Mouse (Mus musculus) retina, postnatal 7 days (tissue): Measurements from ENCODE around the gene Pnmal1.

Experiments
- DNase-seq: peaks from one replicate; pipeline ENCODE4 v3.0.0-alpha.2; 2012; ENCODE audit warnings: low read depth, low spot score

Pnmal1 gene

DNA sequence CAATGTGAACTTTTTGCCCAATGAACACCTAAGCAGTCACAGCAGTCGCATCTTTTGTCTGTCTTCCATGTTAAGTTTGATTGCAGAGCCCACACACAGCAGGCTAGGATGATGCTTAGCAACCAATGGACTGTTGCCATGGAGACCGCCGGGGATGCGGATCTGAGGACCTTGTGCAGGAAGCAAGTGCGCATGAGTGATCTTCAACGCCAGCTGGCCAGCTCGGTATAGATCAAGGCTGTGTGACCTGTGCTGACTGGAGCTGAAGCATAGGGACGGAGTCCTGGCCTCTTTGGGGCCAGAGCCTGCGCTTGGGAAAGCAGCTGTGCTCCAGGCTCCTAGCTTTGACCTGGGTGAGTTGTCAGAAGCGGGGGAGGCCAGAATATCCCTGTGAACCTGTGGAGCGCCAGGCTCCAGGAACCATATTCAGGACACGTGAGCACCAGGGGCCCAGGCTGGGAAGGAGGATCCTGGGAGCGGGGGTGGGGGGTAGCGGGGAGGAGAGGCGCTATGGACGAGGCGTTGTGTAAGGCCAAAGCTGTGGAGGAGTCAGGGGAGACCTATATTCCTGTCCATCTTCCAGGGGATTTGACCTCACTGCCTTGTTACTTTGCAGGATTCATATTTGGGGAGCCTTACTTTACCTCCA, at the start of gene Pnmal1:
Pnmal1 (plus strand) TSS at position 141 of the 649 bp plus-strand sequence.
- DNase-seq: peak; percentile 72

DNA sequence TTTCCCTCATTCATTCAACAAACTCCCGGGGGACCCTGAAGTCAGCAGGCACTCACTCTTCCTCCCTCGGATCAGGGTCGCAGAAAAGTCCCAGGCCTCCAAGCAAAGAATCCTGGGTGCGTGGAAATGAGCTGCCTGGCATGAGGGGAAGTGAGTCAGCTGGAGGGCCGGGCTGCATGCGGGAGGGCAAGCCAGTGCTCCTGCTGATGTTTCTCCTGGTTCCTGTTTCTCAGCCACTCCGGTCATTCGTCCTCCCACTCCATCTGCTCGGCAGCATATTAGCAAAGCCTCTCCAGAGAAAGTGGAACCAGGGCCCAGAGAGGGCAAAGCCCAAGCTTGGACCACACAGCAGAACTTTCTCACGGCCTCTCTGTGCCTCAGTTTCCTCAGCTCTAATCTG, 49.6 kb upstream of the Pnmal1 start:
- DNase-seq: no peak

DNA sequence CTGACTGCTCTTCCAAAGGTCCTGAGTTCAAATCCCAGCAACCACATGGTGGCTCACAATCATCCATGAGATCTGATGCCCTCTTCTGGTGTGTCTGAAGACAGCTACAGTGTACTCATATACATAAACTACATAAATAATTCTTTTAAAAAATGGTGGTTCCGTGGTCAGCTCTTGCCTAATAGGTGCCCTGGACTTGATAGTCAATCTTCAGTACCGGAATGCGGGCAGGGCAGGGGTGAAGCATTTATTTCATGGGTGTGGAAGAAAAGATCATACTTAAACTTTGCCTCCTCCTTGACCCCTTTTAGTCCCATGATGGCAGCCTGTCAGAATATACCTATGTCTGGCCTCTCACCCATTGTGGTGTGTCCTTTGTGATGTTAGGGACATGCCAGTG, 47.6 kb upstream of the Pnmal1 start:
- no peak for DNase-seq

DNA sequence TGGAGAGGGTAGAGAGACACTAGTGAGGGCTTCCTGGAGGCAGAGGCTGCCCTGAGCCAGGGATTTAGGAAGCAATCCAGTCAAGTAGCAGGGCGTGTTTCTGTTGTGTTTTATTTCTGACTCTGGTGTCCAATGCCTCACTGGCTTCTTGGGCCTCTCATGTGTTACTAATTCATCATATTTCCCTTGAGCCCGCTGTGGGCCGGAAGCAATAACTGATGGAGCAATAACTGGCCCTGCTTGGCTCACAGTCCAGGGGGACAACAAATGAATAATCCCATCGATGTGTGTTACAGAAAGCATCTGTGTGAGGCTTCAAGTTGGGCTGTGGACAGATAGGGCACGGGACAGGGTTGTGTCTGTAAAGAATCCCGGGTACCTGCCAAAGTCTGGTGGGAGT, 47.1 kb upstream of the Pnmal1 start:
- no peak for DNase-seq

DNA sequence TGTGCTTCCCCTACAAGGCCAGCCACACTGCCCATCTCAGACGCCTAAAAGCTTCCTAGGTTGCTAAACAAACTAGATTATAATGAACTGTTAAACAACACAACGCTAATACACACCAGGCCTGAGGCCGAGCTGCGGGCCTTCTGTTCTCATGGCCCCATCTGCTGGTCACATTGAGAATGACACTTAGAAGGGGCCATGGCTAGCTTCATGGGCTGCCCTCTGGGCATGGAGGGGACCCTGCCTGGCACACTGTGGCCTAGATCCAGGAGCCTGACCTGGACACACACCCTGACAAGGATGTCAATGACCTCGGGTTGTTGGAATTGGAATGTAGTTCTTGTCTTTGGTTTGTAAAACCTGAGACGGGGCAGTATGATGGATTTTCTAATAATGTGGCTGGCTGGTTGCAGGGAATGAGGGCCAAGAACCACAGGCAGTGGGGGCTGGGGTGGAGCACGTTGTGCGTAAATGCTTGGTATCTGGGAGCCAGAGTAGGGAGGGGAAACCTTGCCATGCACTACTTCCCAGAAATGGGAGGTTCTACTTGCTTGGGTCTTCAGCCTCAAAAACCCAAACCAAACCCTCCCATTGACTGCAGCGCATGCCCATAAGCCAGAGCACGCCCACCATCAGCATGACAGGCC, 45.5 kb upstream of the Pnmal1 start:
- DNase-seq: peak; percentile 70

DNA sequence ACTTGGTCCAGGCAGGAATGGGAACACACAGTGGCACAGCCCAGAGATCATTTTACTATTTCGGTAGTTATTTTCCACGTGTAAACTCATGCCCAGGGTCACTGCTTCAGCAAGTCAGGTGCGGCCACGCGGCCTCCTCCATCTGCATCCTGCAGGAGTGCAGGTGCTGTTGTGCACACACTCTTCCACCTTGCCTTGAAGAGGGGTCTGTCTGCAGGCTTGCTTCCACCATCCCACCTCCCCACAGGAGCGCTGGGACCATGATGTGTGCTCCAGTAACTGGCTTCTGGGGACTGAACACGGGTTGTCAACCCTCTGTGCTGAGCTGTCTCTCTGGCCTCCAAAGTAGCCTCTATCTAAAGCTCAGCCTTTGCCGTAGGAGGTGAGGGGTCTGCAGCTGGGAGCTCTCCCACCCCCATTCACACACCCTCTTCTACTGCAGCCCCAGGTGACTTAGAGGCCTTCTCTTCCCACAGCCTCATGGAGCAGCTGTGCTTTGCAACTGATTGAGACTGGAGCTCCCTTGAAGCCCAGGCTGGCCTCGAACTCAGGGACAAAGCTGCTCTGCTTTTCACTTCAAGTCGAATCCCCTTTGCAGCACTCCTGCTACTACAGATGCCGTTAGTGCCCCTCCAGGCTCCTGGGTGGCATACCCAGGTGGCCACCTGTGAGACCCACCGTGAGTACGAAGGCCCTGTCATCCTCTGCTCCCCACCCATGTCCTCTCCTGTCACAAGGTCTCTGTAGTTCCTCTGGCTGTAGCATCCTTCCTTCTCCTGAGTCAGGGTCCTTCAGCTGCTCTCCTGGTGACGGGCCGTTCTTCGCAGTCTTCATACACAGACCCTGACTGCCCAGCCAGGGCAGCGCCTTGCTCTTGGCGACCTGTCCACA, 44.8 kb upstream of the Pnmal1 start:
- DNase-seq: no peak

- no peak for DNase-seq
These were observed 43.8 kb upstream of the Pnmal1 start for GRCm38 (mm10) chr7:16915461-16916340.

- DNase-seq: no peak
These were observed 42.9 kb upstream of the Pnmal1 start for GRCm38 (mm10) chr7:16916342-16917265.

DNA sequence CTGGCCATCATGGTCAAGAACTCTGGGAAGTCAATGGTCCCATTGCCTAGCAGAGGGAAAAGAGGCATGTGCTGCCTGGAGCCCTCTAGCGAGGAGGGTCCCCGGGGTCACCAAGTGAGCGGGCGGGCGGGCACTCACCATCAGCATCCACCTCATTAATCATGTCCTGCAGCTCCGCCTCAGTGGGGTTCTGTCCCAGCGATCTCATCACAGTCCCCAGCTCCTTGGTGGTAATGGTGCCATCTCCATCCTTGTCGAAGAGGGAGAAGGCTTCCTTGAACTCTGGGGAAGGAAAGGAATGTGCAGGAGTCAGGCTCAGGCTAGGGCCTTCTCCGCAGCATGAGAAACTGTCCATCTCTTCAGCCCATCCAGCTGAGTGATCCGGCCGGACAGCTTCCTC, 42.0 kb upstream of the Pnmal1 start:
- DNase-seq: no peak

DNA sequence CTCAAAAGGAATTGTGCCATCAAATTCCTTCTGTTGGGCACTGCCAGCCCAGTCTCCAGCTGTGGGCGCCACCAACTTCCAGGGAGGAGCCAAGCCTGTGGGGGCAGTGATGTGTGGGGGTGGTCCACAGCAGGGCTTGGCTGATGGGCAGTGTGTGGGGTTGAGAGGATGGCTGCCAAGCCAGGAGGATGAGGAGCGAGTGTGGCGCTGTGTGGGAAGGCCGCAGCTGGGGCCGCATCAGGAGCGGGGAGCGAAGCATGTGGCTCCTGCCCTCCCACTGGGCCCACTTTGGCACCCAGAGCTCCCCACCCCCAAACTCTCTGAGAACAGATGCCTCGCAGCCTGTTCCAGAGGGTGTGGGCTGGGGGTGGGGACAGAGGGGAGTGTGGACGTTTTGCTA, 41.5 kb upstream of the Pnmal1 start:
- no peak for DNase-seq

DNA sequence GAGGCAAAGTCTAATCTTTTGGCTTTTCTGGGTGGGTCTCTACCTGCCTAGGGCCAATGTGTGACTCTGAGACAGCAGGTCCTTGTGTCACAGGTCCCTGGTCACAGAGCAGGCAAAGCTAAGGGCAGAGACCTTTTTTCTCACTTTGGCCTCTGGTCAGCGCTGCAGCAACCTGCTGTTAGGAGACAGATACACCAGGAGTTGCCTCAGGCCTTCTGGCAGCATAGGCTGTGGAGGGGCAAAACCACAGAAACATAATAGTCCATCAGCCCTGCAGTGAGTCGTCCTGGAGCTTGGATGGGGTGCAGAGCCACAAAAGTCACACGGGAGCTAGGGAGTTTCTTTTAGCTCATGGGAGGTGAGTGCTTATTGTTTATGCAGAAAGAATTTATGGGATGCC, 40.8 kb upstream of the Pnmal1 start:
- DNase-seq: no peak

- DNase-seq: no peak
These were observed 39.9 kb upstream of the Pnmal1 start for GRCm38 (mm10) chr7:16919395-16920149.

DNA sequence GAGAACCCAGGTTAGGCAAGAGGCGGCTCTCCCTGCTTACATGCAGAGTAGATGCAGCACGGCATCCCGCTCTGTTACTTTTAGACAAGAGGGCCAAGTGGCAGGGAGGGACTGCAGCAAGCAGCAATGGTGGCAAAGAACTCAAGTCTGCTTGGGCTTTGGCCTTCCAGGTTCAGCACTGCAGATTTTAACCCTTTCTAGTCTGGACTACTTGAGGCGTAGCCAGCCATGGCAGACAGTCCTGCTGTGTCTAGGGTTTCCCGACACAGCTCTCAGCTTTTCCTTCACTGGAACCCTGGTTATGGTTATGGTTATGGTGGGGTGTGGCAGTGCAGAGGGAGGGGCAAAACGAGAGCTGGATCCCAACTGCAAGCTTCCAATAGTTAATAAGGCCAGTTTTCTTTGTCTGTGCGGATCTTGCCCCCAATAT, 39.3 kb upstream of the Pnmal1 start:
- no peak for DNase-seq

DNA sequence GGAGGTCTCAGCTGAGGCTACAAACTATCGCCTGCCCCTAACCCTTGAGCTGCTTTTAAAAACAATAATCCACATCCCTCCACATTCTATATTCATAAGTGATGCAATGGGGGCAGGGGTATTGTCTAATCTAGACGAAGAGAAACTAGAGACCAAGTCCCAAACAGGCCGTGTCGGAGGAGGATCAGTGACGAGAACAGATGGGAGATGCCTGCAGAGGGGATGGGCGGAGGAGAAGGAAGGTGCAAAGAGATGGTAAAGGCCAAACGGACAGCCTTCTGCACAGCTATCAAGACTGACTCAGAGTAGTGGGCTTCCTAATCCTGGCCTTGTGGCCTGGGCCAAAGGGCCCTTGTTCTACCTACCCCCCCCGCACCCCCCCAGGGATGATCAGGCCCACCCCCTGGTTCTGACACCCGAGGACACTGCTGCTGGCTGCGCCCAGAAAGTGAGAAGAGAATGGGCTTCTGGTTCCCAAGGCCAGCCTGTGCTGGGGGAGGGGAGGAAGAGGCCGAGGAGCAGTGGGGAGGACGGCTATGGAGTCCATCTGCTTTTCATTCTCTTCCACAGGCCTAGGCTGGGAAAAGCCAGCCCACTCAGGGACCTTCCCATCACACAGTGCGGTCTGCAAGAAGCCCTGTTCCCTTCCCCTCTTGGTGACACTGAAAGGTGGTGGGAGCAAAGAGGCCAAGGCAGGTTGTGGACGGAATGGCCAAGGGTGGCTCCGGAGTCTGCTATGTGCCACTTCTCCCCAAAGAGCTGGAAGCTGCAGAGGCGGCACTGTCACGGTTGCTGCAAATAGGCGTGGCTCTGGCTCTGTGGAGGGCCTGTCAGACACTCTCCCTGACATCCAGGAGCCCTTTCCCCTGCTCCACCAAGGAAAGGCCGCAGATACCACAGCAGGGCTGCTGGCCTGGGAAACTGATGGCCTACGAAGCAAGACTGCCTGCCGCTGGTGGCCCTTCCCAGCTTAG, 38.4 kb upstream of the Pnmal1 start:
- DNase-seq: no peak

DNA sequence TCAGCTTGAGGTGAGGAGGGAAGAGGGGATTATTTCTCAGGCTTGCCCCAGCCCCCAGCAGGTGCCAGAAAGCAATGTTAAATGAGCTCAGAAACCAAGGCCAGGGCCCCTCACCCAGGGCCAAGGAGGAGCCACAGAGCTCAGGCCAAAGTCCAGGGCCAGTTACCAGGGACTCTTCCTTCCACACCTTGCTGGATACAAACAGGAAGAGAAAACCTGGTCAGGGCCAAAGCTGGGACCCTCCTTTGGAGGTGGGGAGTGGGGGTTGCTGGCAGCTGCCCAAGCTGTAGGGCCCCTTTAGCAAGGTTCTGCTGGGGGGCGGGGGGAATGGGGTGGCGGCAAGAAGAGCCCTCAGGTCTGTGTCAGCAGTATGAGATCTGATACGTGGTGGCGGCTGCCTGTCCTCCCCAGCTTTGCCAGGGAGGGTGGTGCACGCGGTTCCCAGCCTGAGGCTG, 37.6 kb upstream of the Pnmal1 start:
- no peak for DNase-seq

- no peak for DNase-seq
These were observed 37.0 kb upstream of the Pnmal1 start for GRCm38 (mm10) chr7:16922360-16922973.

- no peak for DNase-seq
These were observed 36.0 kb upstream of the Pnmal1 start for GRCm38 (mm10) chr7:16923283-16924036.
